Mouse (Mus musculus): Measurements from ENCODE around the gene Kmo. TPM values are rescaled to one million over a fixed set of nuclear protein-coding genes. Genes with fewer than 3 reads are reported as not detected.

Kmo gene
- total and polyA plus RNA-seq, 3 experiments, result 0.07 to 0.84 (median 0.59) TPM

DNA sequence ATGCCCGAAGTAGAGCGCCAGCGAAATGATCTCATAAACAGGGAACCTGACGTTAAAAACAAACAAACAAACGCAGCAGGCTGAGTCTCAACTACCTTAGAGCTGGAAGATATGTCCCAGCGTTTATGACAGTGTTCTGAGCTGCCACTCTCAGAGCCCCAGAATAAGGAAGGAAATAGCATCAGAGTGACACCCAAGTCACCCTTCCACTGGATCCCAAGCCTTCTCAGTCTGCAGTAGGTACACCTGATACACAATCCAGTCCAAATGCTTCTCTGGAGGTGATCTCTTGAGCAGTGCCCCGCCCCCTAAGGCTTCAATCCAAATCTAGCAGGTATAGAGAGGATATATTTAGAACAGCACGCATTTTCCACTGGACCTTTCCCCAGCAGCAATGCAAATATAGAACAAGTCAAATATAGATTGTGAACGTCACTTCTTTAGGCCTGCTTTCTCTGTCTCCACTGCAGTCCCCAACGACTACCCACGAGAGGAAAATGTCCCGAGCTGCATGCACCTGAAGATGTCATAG, 73.3 kb downstream of the Kmo start:
- no peak for DNase-seq

DNA sequence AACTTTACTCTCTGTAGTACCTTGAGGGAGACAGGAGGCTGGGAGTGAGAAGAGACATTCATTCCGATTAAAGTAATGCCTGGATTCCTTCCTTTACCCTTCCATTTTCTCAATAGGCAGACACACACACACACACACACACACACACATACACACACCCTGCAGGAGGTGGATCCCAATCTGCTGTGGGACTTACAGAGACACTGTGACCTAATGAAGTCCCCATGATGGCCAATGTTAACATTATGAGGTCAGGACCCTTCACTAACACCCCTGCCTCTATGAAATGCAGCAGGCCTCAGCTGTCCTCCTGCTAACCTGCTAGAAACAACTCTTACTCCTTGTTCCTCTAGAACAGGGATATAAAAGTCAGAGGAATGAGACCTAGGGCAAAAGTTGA, 78.1 kb downstream of the Kmo start, which contains the start of gene Wdr64:
Gene Wdr64, plus strand, starts transcription at position 301 of the 400 bp plus-strand sequence.
- no peak for DNase-seq

DNA sequence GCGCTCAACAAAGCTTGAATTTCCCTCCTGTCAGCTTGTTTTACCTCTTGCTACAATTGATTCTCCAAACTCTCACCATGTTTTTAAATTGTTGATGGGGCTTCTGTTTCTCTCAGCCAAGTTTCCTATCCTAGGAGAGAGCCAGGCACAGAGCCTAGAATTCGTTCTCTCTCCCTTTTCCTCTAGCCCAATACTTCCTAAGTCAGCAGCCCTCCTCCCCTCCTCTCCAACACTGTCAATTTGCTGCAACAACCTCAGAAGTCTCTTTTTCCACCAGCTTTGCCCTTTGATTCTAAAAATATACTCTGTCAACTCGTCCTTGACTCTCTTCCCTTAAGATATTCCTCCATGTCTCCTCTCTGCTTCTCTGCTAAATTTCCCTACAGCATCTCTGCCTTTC, 79.2 kb downstream of the Kmo start:
- no peak for DNase-seq

DNA sequence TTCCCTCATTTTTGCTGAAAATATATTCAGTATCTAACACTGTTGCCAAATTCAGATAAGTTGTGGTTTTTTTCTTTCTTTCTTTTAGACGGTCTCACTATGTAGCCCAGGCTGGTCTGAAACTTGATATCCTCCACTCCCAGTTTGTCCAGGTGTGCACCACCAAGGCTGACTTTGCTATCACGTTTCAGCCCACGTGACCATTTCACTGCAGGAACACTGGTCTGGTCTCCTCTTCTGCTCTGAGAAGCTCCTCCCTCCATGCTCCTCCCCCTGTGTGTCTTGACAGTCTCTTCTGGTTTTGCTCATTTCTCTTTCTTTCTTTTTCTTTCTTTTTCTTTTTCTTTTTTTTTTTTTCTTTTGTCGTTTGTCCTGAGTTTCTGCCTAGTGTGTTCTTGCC, 79.6 kb downstream of the Kmo start:
- no peak for DNase-seq

DNA sequence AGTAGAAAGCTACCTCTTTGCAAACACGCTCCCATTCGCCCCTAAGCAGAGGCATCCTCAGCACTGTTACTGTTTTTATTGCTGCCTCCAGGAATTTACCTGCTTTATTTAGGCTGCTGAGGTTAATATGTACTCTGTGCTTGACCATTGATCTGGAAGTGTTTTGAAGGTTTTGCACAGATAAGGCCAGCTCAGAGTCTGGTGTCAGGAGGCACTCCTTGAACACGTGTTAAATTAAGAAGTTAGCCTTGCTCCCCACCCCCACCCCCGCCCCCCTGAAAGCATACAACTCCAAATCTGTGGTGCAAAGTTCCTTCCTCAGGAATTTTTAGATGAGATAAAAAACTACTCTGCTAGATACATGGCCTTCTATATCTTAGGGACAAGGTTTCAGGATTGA, 81.0 kb downstream of the Kmo start:
- DNase-seq, result no peak

DNA sequence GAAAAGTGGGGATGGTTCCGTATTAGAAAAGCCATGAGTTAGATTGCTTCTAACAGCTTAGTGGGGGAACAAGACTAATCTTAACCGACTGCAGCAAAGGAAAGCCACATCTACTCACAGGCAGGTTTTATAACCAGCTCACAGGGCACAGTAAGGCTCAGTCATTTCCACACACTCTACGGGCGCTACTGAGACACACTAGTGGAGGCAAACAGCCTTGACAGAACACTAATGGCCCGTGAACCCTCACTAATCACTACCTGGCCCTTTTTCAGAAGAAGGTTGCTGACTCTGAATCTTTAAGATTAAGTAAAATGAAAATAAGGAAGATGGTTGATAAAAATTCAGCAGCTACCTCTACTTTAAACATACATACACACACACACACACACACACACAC, 87.4 kb downstream of the Kmo start:
- no peak for DNase-seq

DNA sequence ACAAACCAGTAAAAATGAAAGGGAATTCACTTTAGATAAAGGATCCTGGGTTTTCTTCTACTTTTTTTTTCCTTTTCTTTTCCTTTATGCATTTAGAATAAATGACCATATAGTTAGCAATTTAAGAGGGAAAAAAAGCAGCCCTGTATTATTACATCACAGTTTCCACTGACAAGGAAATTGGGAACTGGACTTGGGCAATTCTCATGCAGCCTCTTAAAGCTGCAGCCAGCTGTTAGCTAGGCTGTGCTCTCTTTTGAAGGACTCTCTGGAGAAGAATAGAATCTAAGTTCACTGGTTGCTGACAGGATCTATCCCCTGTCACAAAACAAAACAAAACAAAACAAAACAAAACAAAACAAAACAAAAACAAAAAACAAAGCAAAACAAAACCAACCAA, 87.8 kb downstream of the Kmo start:
- DNase-seq, result no peak

Other genes with a start within 250 kb of the Kmo start
- 10 to 100 TPM; 22.3 TPM for gene Rgs7, start 127.9 kb upstream of the Kmo start, total RNA-seq (2021)
- gene Rgs7, start 127.9 kb upstream of the Kmo start, polyA plus RNA-seq (2012; rRNA removed), result 2.1 and 2.7 TPM in 2 replicates
- gene Fh1, start 5.3 kb downstream of the Kmo start, total RNA-seq (2021), result 100 to 1,000 TPM; 218 to 258 TPM
- 20.5 and 23.8 TPM in 2 replicates for gene Fh1, start 5.3 kb downstream of the Kmo start, polyA plus RNA-seq (2012; rRNA removed)
- 10 to 100 TPM; 10.9 to 17.2 TPM for gene Opn3, start 72.4 kb downstream of the Kmo start, total RNA-seq (2021)
- gene Opn3, start 72.4 kb downstream of the Kmo start, polyA plus RNA-seq (2012; rRNA removed), result 8.3 and 9.5 TPM in 2 replicates
- gene Chml, start 72.5 kb downstream of the Kmo start, total RNA-seq (2021), result 1 to 10 TPM; 7.3 to 8.0 TPM
- 62.7 and 91.6 TPM in 2 replicates for gene Chml, start 72.5 kb downstream of the Kmo start, polyA plus RNA-seq (2012; rRNA removed)
- gene Wdr64, start 78.2 kb downstream of the Kmo start, total RNA-seq (2021), result not detected
- gene Wdr64, start 78.2 kb downstream of the Kmo start, polyA plus RNA-seq (2012; rRNA removed), result not detected in 2 replicates

Measured in adrenal gland, adult 2 months (tissue).